Mouse (Mus musculus) limb, embryonic 15.5 days (tissue): ENCODE results near the gene Dot1l. TPM values are rescaled to one million over a fixed set of nuclear protein-coding genes. Genes with fewer than 3 reads are reported as not detected.

Experiments
- ATAC-seq: fragments of 200-750 bp; cut with Nextera tagmentation; 2 replicates; pipeline ENCODE4 v1.8.0; 2017; ENCODE audit warnings: low read depth, moderate TSS enrichment; ENCODE audit not compliant: insufficient number of reproducible peaks, low FRiP score, low TSS enrichment
- H3K27ac ChIP-seq: fragments of 300-500 bp; sonication (generic); 2 replicates; pipeline ENCODE4 v1.5.1; 2015; ENCODE audit warnings: moderate library complexity, mild to moderate bottlenecking, inconsistent platforms
- H3K27me3 ChIP-seq: fragments of 300-500 bp; sonication (generic); 2 replicates; pipeline ENCODE4 v1.6.1; 2015; ENCODE audit warnings: inconsistent platforms
- H3K36me3 ChIP-seq: fragments of 300-500 bp; sonication (generic); 2 replicates; pipeline ENCODE4 v1.6.1; 2015; ENCODE audit warnings: inconsistent platforms
- H3K4me1 ChIP-seq: fragments of 300-500 bp; sonication (generic); 2 replicates; pipeline ENCODE4 v1.6.1; 2015; ENCODE audit warnings: inconsistent platforms
- H3K4me2 ChIP-seq: fragments of 300-500 bp; sonication (generic); 2 replicates; pipeline ENCODE4 v1.6.1; 2015; ENCODE audit warnings: mild to moderate bottlenecking, inconsistent platforms
- H3K4me3 ChIP-seq: fragments of 300-500 bp; sonication (generic); 2 replicates; pipeline ENCODE4 v1.5.1; 2015; ENCODE audit warnings: mild to moderate bottlenecking, inconsistent platforms
- H3K9ac ChIP-seq: fragments of 300-500 bp; sonication (generic); 2 replicates; pipeline ENCODE4 v1.6.1; 2015; ENCODE audit warnings: inconsistent platforms
- H3K9me3 ChIP-seq: fragments of 300-500 bp; sonication (generic); 2 replicates; pipeline ENCODE4 v1.6.1; 2016; ENCODE audit warnings: inconsistent platforms
- WGBS: fragments of 180-500 bp; shearing (Covaris S2); methylation state at CpG from one replicate; pipeline ENCODE4 v1.1.7; 2015; 5-methylcytosine and 5-hydroxymethylcytosine counted together
- polyA plus RNA-seq: library from polyadenylated mRNA; unstranded; fragments of >200 nt; fragmentation: Nextera tagmentation; extraction: Ambion mirVana; gene quantifications from 2 replicates; pipeline ENCODE4 v1.2.1, GENCODE M21; 2015

Gene Dot1l
- polyA plus RNA-seq, 1 experiment from 2014 or later: 15.3 TPM

GRCm38 (mm10) chr10:80760596-80761524 is 5.9 kb downstream of the Dot1l start:
- no peaks in the 10 kb centered on the region for H3K27me3 ChIP-seq
- WGBS: 87% methylated on average over 4 of the region's 4 CpGs
- 0 out of 2 replicates have a peak, but pooled peaks cover 14% of the 10 kb centered on the region for H3K36me3 ChIP-seq
- ATAC-seq: no peak
- peaks cover 48% of the 10 kb centered on the region for H3K4me1 ChIP-seq
- no peak overlapping the region for H3K4me2 ChIP-seq
- H3K27ac ChIP-seq: no peak overlapping the region
- no peaks in the 10 kb centered on the region for H3K9me3 ChIP-seq
- peak overlapping the region; percentile 26; the same call in 1 of the 2 replicates for H3K9ac ChIP-seq
- no peak overlapping the region for H3K4me3 ChIP-seq

- ATAC-seq: no peak
- H3K9ac ChIP-seq: no peak overlapping the region
- peaks cover 45% of the 10 kb centered on the region for H3K4me1 ChIP-seq
- H3K4me2 ChIP-seq: no peak overlapping the region
- H3K36me3 ChIP-seq: peaks cover 23% of the 10 kb centered on the region
- H3K4me3 ChIP-seq: no peak overlapping the region
- H3K27ac ChIP-seq: no peak overlapping the region
- no peaks in the 10 kb centered on the region for H3K9me3 ChIP-seq
- WGBS: 75% methylated on average over 3 of the region's 3 CpGs
- no peaks in the 10 kb centered on the region for H3K27me3 ChIP-seq
Observed at GRCm38 (mm10) chr10:80761821-80762220, 6.8 kb downstream of the Dot1l start.

GRCm38 (mm10) chr10:80763502-80763901 is 8.5 kb downstream of the Dot1l start:
- H3K27ac ChIP-seq: no peak overlapping the region
- no peak for ATAC-seq
- H3K9me3 ChIP-seq: no peaks in the 10 kb centered on the region
- no peaks in the 10 kb centered on the region for H3K27me3 ChIP-seq
- H3K9ac ChIP-seq: no peak overlapping the region
- H3K4me2 ChIP-seq: no peak overlapping the region
- WGBS: 95% methylated on average over 2 of the region's 2 CpGs
- peaks cover 38% of the 10 kb centered on the region for H3K36me3 ChIP-seq
- peaks cover 29% of the 10 kb centered on the region for H3K4me1 ChIP-seq
- H3K4me3 ChIP-seq: no peak overlapping the region

GRCm38 (mm10) chr10:80765746-80766145 is 10.7 kb downstream of the Dot1l start:
- peak overlapping the region; percentile 43; the same call in 1 of the 2 replicates for H3K27ac ChIP-seq
- H3K9me3 ChIP-seq: no peaks in the 10 kb centered on the region
- WGBS: 77% methylated on average over 2 of the region's 2 CpGs
- no peak overlapping the region for H3K4me3 ChIP-seq
- peaks cover 58% of the 10 kb centered on the region for H3K36me3 ChIP-seq
- ATAC-seq: no peak
- H3K4me2 ChIP-seq: no peak overlapping the region
- no peak overlapping the region for H3K9ac ChIP-seq
- H3K27me3 ChIP-seq: no peaks in the 10 kb centered on the region
- peaks cover 13% of the 10 kb centered on the region for H3K4me1 ChIP-seq

- Histone ChIP-seq H3K27ac (peak overlapping the region; percentile 43), H3K9me3 (no peaks in the 10 kb centered on the region), H3K36me3 (peaks cover 64% of the 10 kb centered on the region), H3K4me3 (no peak overlapping the region), H3K27me3 (no peaks in the 10 kb centered on the region), H3K4me1 (peaks cover 8% of the 10 kb centered on the region; the same call in 1 of the 2 replicates), H3K4me2 (no peak overlapping the region), H3K9ac (no peak overlapping the region)
- 73% methylated on average over 10 of the region's 10 CpGs for WGBS
- no peak for ATAC-seq
Observed at GRCm38 (mm10) chr10:80766161-80766815, 11.3 kb downstream of the Dot1l start.

GRCm38 (mm10) chr10:80768365-80768764 is 13.4 kb downstream of the Dot1l start:
- 89% methylated on average over 6 of the region's 6 CpGs for WGBS
- H3K36me3 ChIP-seq: peaks cover 84% of the 10 kb centered on the region

GRCm38 (mm10) chr10:80773816-80774215 is 18.8 kb downstream of the Dot1l start:
- H3K4me1 ChIP-seq: peaks cover 24% of the 10 kb centered on the region
- WGBS: 80% methylated on average over 5 of the region's 5 CpGs
- H3K9ac ChIP-seq: peak overlapping the region; percentile 5; the same call in 1 of the 2 replicates
- ATAC-seq: no peak
- H3K36me3 ChIP-seq: peaks cover 93% of the 10 kb centered on the region
- H3K9me3 ChIP-seq: no peaks in the 10 kb centered on the region
- H3K27me3 ChIP-seq: no peaks in the 10 kb centered on the region
- H3K27ac ChIP-seq: peak overlapping the region; percentile 82
- H3K4me2 ChIP-seq: no peak overlapping the region
- H3K4me3 ChIP-seq: no peak overlapping the region

More at GRCm38 (mm10) chr10:80768365-80768764, 13.4 kb downstream of the Dot1l start:
- Histone ChIP-seq H3K9me3 (no peaks in the 10 kb centered on the region), H3K4me3 (no peak overlapping the region), H3K27me3 (no peaks in the 10 kb centered on the region), H3K9ac (no peak overlapping the region), H3K27ac (no peak overlapping the region), H3K4me2 (no peak overlapping the region), H3K4me1 (peaks cover 13% of the 10 kb centered on the region)
- no peak for ATAC-seq

- no peak overlapping the region for H3K9ac ChIP-seq
Observed at GRCm38 (mm10) chr10:80774549-80774948, 19.5 kb downstream of the Dot1l start.

GRCm38 (mm10) chr10:80774981-80775380 is 20.0 kb downstream of the Dot1l start:
- no peak for ATAC-seq
- peaks cover 95% of the 10 kb centered on the region for H3K36me3 ChIP-seq
- H3K4me1 ChIP-seq: peaks cover 24% of the 10 kb centered on the region
- no peak overlapping the region for H3K4me3 ChIP-seq
- no peak overlapping the region for H3K4me2 ChIP-seq
- H3K9ac ChIP-seq: no peak overlapping the region
- no peaks in the 10 kb centered on the region for H3K27me3 ChIP-seq
- 86% methylated on average over 4 of the region's 4 CpGs for WGBS
- peak overlapping the region; percentile 19; the same call in 1 of the 2 replicates for H3K27ac ChIP-seq
- H3K9me3 ChIP-seq: no peaks in the 10 kb centered on the region

More at GRCm38 (mm10) chr10:80774549-80774948, 19.5 kb downstream of the Dot1l start:
- H3K27ac ChIP-seq: peak overlapping the region; percentile 82
- H3K27me3 ChIP-seq: no peaks in the 10 kb centered on the region
- H3K4me2 ChIP-seq: no peak overlapping the region
- 19% methylated on average over 2 of the region's 2 CpGs for WGBS
- H3K4me3 ChIP-seq: no peak overlapping the region
- H3K9me3 ChIP-seq: no peaks in the 10 kb centered on the region
- H3K36me3 ChIP-seq: peaks cover 95% of the 10 kb centered on the region
- H3K4me1 ChIP-seq: peaks cover 24% of the 10 kb centered on the region
- ATAC-seq: peak; percentile 57

GRCm38 (mm10) chr10:80775731-80776130 is 20.7 kb downstream of the Dot1l start:
- no peak overlapping the region for H3K9ac ChIP-seq
- 82% methylated on average over 4 of the region's 4 CpGs for WGBS
- no peak for ATAC-seq
- no peak overlapping the region for H3K4me2 ChIP-seq
- H3K9me3 ChIP-seq: no peaks in the 10 kb centered on the region
- peaks cover 24% of the 10 kb centered on the region for H3K4me1 ChIP-seq
- no peaks in the 10 kb centered on the region for H3K27me3 ChIP-seq
- H3K4me3 ChIP-seq: no peak overlapping the region
- H3K27ac ChIP-seq: 0 out of 2 replicates have a peak overlapping the region, but pooled peaks have one; percentile 19
- peaks cover 95% of the 10 kb centered on the region for H3K36me3 ChIP-seq

- no peak overlapping the region for H3K4me2 ChIP-seq
- H3K4me1 ChIP-seq: peaks cover 24% of the 10 kb centered on the region
- 75% methylated on average over 6 of the region's 6 CpGs for WGBS
- ATAC-seq: no peak
- no peaks in the 10 kb centered on the region for H3K27me3 ChIP-seq
- H3K4me3 ChIP-seq: no peak overlapping the region
- H3K36me3 ChIP-seq: peaks cover 95% of the 10 kb centered on the region
- H3K27ac ChIP-seq: no peak overlapping the region
- H3K9me3 ChIP-seq: no peaks in the 10 kb centered on the region
- H3K9ac ChIP-seq: no peak overlapping the region
Observed at GRCm38 (mm10) chr10:80776358-80776869, 21.4 kb downstream of the Dot1l start.
